Mouse (Mus musculus) C2C12 (cell line): ENCODE results near the gene Tex2. TPM values are rescaled to one million over a fixed set of nuclear protein-coding genes. Genes with fewer than 3 reads are reported as not detected.
"Not testable (repeated sequence)": the region's sequence is repeated elsewhere in the genome, so short reads cannot be mapped to it uniquely, and the experiment has no call there.

Experiments
- H3K27me3 ChIP-seq: one replicate; pipeline ENCODE4 v1.6.1; 2011; ENCODE audit not compliant: control insufficient read depth, insufficient read depth, insufficient read length
- H3K36me3 ChIP-seq: one replicate; pipeline ENCODE4 v1.6.1; 2011; ENCODE audit not compliant: control insufficient read depth, insufficient read depth
- H3K4me3 ChIP-seq: one replicate; pipeline ENCODE4 v1.5.1; 2011; ENCODE audit warnings: mild to moderate bottlenecking, control low read depth; ENCODE audit not compliant: poor library complexity, insufficient read depth, severe bottlenecking
- H3K79me2 ChIP-seq: one replicate; pipeline ENCODE4 v1.6.1; 2011; ENCODE audit not compliant: control insufficient read depth, insufficient read depth
- H3K79me3 ChIP-seq: one replicate; pipeline ENCODE4 v1.6.1; 2011; ENCODE audit warnings: low read depth, control low read depth
- H3ac ChIP-seq: one replicate; pipeline ENCODE3; 2011; ENCODE audit warnings: low read depth; ENCODE audit not compliant: control insufficient read depth, insufficient read length
- CEBPB ChIP-seq: IDR thresholded peaks from one replicate; pipeline ENCODE4 v1.6.1; 2011; ENCODE audit warnings: low read depth, mild to moderate bottlenecking, control low read depth, moderate library complexity
- CTCF ChIP-seq: IDR thresholded peaks from one replicate; pipeline ENCODE4 v1.5.1; 2011; ENCODE audit not compliant: control insufficient read depth, insufficient read depth, insufficient read length
- FOSL1 ChIP-seq: IDR thresholded peaks from one replicate; pipeline ENCODE4 v1.8.0; 2011; ENCODE audit warnings: mild to moderate bottlenecking, low read length; ENCODE audit not compliant: poor library complexity, insufficient read depth, severe bottlenecking
- MAX ChIP-seq: IDR thresholded peaks from one replicate; pipeline ENCODE4 v1.6.1; 2011; ENCODE audit warnings: mild to moderate bottlenecking, control low read depth
- MYOD1 ChIP-seq: IDR thresholded peaks from one replicate; pipeline ENCODE4 v1.6.1; 2011; ENCODE audit warnings: low read depth; ENCODE audit not compliant: control insufficient read depth, insufficient read length
- MYOG ChIP-seq: IDR thresholded peaks from one replicate; pipeline ENCODE4 v1.6.1; 2011; ENCODE audit not compliant: control insufficient read depth, insufficient read length; ENCODE audit errors: extremely low read depth
- USF1 ChIP-seq: IDR thresholded peaks from one replicate; pipeline ENCODE4 v1.6.1; 2011; ENCODE audit warnings: low read depth, mild to moderate bottlenecking, control low read depth, moderate library complexity
- polyA plus RNA-seq: library from polyadenylated mRNA; unstranded; fragments of >200 nt; fragmentation: generic; extraction: Trizol; gene quantifications from one replicate; pipeline ENCODE4 v1.2.1, GENCODE M21; 2012; ENCODE audit warnings: missing spikeins

The Tex2 gene
- polyA plus RNA-seq, 1 experiment, result 5.9 TPM

GRCm38 (mm10) chr11:106498739-106499379 is 114.4 kb downstream of the Tex2 start:
- no peak overlapping the region for H3ac ChIP-seq
- no peaks in the 10 kb centered on the region for H3K27me3 ChIP-seq
- no peaks in the 10 kb centered on the region for H3K79me3 ChIP-seq
- peaks cover 8% of the 10 kb centered on the region for H3K36me3 ChIP-seq
- H3K79me2 ChIP-seq, result peaks cover 8% of the 10 kb centered on the region
- H3K4me3 ChIP-seq, result no peak overlapping the region
- TF ChIP-seq USF1, result no peak
- TF ChIP-seq MYOG, result no peak
- no peak for TF ChIP-seq MAX
- TF ChIP-seq CEBPB, result no peak
- no peak for TF ChIP-seq CTCF

- Histone ChIP-seq H3ac (no peak overlapping the region), H3K27me3 (no peaks in the 10 kb centered on the region), H3K36me3 (peaks cover 8% of the 10 kb centered on the region), H3K79me2 (peaks cover 8% of the 10 kb centered on the region), H3K4me3 (no peak overlapping the region), H3K79me3 (no peaks in the 10 kb centered on the region)
- no peak for TF ChIP-seq MAX
- no peak for TF ChIP-seq CTCF
- TF ChIP-seq CEBPB, result no peak
- no peak for TF ChIP-seq FOSL1
- TF ChIP-seq MYOD1, result no peak
- TF ChIP-seq MYOG, result no peak
- TF ChIP-seq USF1, result no peak
Measured at GRCm38 (mm10) chr11:106497926-106498325, 115.3 kb downstream of the Tex2 start.

DNA sequence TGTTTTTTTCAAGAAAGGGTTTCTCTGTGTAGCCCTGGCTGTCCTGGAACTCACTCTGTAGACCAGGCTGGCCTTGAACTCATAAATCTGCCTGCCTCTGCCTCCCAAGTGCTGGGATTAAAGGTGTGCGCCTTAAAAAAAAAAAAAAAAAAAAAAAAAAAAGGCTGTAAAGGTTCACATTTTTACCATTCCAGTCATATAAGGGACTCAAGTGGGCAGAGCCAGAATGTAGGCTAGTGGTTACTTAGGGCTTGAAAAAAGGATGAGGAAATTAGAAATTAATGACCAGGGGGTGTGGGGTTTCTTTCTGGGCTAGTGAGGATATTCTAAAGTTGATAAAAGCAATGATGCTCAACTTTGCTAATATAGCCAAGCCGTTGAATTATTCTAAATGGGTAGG is 116.2 kb downstream of the Tex2 start:
- not testable (repeated sequence) for H3ac ChIP-seq, H3K79me2 ChIP-seq, H3K27me3 ChIP-seq, H3K4me3 ChIP-seq, H3K36me3 ChIP-seq, H3K79me3 ChIP-seq

DNA sequence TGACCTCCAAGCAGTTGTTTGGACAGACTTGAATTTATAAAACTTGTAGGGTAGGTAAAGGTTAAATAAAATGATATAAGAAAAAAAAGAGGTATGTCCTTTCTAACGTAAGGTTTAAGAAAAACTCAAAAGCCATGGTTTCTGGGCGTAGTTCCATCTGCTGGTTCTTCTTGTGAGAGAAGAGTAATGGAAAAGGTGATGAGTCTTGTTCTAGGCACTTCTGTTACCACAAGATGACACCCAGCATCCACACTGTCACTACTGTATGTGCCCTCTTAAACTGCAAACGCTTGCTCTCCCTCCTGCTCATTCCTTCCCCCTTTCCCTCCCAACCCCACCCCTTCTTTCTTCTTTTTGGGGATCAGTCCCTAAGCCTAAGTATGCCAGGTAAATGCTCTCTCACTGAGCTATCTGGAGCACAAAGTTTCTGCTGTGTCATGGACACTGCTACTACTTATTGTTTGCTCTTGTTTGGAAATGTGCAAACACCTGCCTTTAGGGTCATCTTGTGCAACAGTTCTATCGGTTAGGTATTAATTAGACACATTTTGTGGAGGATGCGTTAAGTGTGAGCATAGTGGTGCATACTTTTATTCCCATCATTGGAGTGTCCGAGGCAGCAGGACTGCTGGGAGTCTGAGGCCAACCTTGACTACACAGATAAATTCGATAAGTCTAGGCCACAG is 120.1 kb downstream of the Tex2 start:
- H3K27me3 ChIP-seq, result no peaks in the 10 kb centered on the region
- TF ChIP-seq MYOG (no peak), MYOD1 (no peak), CEBPB (no peak), CTCF (no peak), FOSL1 (no peak), USF1 (no peak), MAX (no peak)
- no peaks in the 10 kb centered on the region for H3K36me3 ChIP-seq
- no peak overlapping the region for H3ac ChIP-seq
- H3K4me3 ChIP-seq, result no peak overlapping the region
- H3K79me3 ChIP-seq, result no peaks in the 10 kb centered on the region
- no peaks in the 10 kb centered on the region for H3K79me2 ChIP-seq

- peaks cover 6% of the 10 kb centered on the region for H3K79me3 ChIP-seq
- H3ac ChIP-seq, result no peak overlapping the region
- no peak overlapping the region for H3K4me3 ChIP-seq
- peaks cover 10% of the 10 kb centered on the region for H3K79me2 ChIP-seq
- H3K36me3 ChIP-seq, result no peaks in the 10 kb centered on the region
- peak; percentile 27 for TF ChIP-seq CTCF
- no peak for TF ChIP-seq CEBPB
- no peaks in the 10 kb centered on the region for H3K27me3 ChIP-seq
Measured at GRCm38 (mm10) chr11:106491393-106491792, 121.8 kb downstream of the Tex2 start.

DNA sequence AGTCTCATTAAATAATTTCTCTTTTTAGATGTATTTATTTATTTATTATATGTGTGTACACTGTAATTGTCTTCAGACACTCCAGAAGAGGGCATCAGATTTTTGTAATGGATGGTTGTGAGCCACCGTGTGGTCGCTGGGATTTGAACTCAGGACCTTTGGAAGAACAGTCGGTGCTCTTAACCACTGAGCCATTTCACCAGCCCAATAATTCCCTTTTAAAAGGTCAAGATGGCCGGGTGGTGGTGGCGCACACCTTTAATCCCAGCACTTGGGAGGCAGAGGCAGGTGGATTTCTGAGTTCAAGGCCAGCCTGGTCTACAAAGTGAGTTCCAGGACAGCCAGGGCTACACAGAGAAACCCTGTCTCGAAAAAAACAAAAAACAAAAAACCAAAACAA is 122.6 kb downstream of the Tex2 start:
- not testable (repeated sequence) for H3K27me3 ChIP-seq, H3ac ChIP-seq, H3K36me3 ChIP-seq, H3K4me3 ChIP-seq
- H3K79me2 ChIP-seq, result peaks cover 18% of the 10 kb centered on the region
- peaks cover 14% of the 10 kb centered on the region for H3K79me3 ChIP-seq
